Mouse (Mus musculus) lung, adult 2 months (tissue): ENCODE measurements around the gene Mypop.

Experiments
- CTCF ChIP-seq: fragments of 200-500 bp; IDR thresholded peaks from 2 replicates; pipeline ENCODE4 v1.5.1; 2011; ENCODE audit warnings: mild to moderate bottlenecking, low read length, control low read depth; ENCODE audit not compliant: insufficient read depth
- POLR2A ChIP-seq: fragments of 200-500 bp; IDR thresholded peaks from 2 replicates; pipeline ENCODE4 v1.6.1; 2011; ENCODE audit warnings: low read depth, mild to moderate bottlenecking, control low read depth, low read length, borderline replicate concordance; ENCODE audit errors: extremely low read depth

- TF ChIP-seq CTCF (no peak), POLR2A (no peak)
Measured at GRCm38 (mm10) chr7:18950523-18951315, 40.3 kb upstream of the Mypop start.
